Mouse (Mus musculus) ES-E14 (cell line): ENCODE measurements around the gene Rhbdd1. TPM values are rescaled to one million over a fixed set of nuclear protein-coding genes. Genes with fewer than 3 reads are reported as not detected.

ENCODE experiments used
- DNase-seq: peaks from one replicate; pipeline ENCODE4 v3.0.0-alpha.2; 2013; ENCODE audit warnings: low read depth, low spot score
- H3K27ac ChIP-seq: 2 replicates; pipeline ENCODE4 v1.5.1; 2012; ENCODE audit warnings: low read depth, mild to moderate bottlenecking, low read length, moderate library complexity, mixed read lengths; ENCODE audit not compliant: poor library complexity, insufficient read depth, severe bottlenecking
- H3K36me3 ChIP-seq: 2 replicates; pipeline ENCODE4 v1.6.1; 2012; ENCODE audit warnings: mild to moderate bottlenecking, low read length, moderate library complexity, mixed read lengths; ENCODE audit not compliant: control insufficient read depth, poor library complexity, insufficient read depth, severe bottlenecking
- H3K4me1 ChIP-seq, 2 experiments: fragments of 150-350 bp in 1 of 2; sonication (generic) in 1 of 2; 2 replicates each; pipeline ENCODE4 v1.6.1; 2012; ENCODE audit warnings: low read length in 2 of 2, mild to moderate bottlenecking in 1 of 2, mixed read lengths in 1 of 2; ENCODE audit not compliant: control insufficient read depth in 2 of 2, insufficient read depth in 2 of 2, poor library complexity in 1 of 2
- H3K4me3 ChIP-seq, 2 experiments: fragments of 150-350 bp in 1 of 2; sonication (generic) in 1 of 2; 2 replicates each; pipeline ENCODE4 v1.5.1; 2012; ENCODE audit warnings: low read length in 2 of 2, low read depth in 1 of 2, mild to moderate bottlenecking in 1 of 2, mixed read lengths in 1 of 2; ENCODE audit not compliant: insufficient read depth in 1 of 2, poor library complexity in 1 of 2, severe bottlenecking in 1 of 2
- H3K9ac ChIP-seq: 2 replicates; pipeline ENCODE4 v1.6.1; 2012; ENCODE audit warnings: low read depth, mild to moderate bottlenecking, low read length, mixed read lengths; ENCODE audit not compliant: poor library complexity, insufficient read depth, severe bottlenecking
- H3K9me3 ChIP-seq: fragments of 150-350 bp; sonication (generic); 2 replicates; pipeline ENCODE4 v1.6.1; 2012; ENCODE audit warnings: low read depth, mild to moderate bottlenecking, low read length; ENCODE audit not compliant: control insufficient read depth, insufficient read depth
- CHD2 ChIP-seq: IDR thresholded peaks from 2 replicates; pipeline ENCODE4 v1.6.1; 2014; ENCODE audit warnings: mild to moderate bottlenecking, low read depth, low read length, inconsistent platforms
- HCFC1 ChIP-seq: IDR thresholded peaks from 2 replicates; pipeline ENCODE4 v1.6.1; 2012; ENCODE audit warnings: low read length, inconsistent platforms, borderline replicate concordance; ENCODE audit not compliant: insufficient read depth
- MAFK ChIP-seq: IDR thresholded peaks from 2 replicates; pipeline ENCODE4 v1.6.1; 2014; ENCODE audit warnings: mild to moderate bottlenecking, low read depth, low read length, inconsistent platforms; ENCODE audit not compliant: insufficient read depth
- ZC3H11A ChIP-seq: IDR thresholded peaks from 2 replicates; pipeline ENCODE4 v1.6.1; 2012; ENCODE audit warnings: low read depth, mild to moderate bottlenecking, inconsistent platforms, low read length, borderline replicate concordance
- ZNF384 ChIP-seq: IDR thresholded peaks from 2 replicates; pipeline ENCODE4 v1.6.1; 2012; ENCODE audit warnings: low read depth, low read length, inconsistent platforms
- in situ Hi-C, 2 experiments: fragments of 600-800 bp; cut with MboI; formaldehyde crosslinking; loops; one replicate each; pipeline ENCODE4 v1.15.1; 2025; ENCODE audit warnings: low sequenced_read_pairs in 2 of 2, inconsistent platforms in 1 of 2; ENCODE audit not compliant: unreplicated experiment in 2 of 2
- total RNA-seq: library from RNA; depleted of rRNA; stranded (reverse); fragments of 300-350 nt; gene quantifications from 2 replicates; pipeline ENCODE4 v1.2.3, GENCODE M21; 2012; rRNA removed

Gene Rhbdd1
- 14.1 and 20.6 TPM in 2 replicates for total RNA-seq

DNA sequence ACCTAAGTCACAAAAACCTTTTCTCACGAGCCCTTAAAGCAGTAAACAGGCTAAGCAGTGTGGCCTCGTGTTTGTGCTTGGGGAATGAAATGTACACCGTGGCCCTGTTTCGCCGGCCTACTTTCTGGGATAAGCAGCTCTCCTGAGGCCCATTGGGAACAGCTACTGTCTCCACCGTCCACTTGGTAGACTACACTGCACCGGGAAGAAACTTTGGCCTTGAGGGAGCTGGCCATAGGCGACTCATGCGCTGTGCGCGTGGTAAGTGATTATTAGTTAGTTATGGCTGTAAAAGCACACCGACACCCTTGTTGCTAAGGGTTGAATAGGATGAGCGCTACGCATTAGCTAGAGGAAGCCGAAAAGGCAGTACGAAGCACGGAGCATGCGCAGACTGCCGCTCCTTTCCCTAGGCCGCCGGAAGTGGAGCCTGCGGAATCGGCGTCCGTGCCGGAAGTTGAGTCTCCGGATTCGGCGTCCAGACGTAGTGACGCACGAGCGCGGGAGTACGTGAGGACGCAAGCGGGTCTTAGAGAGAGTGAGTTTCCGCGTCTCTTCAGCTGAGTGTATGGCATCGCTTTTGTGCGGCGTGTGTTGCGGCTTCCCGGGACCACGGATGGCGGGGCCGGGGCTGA is at the start of gene Rhbdd1:
TSS of gene Rhbdd1 (plus strand) at position 342 of the 635 bp plus-strand sequence.
- no peaks in the 10 kb centered on the region for H3K36me3 ChIP-seq
- peak; percentile 93 for DNase-seq
- peak within 1 kb of the TSS; percentile 91 for H3K9ac ChIP-seq
- TF ChIP-seq ZC3H11A (no peak), HCFC1 (peak; percentile 57; the same call in 1 of the 2 replicates)
- no peaks in the 10 kb centered on the region for H3K9me3 ChIP-seq
- H3K27ac ChIP-seq = peak within 1 kb of the TSS; percentile 62; the same call in 1 of the 2 replicates
- peaks cover 0 to 2% of the 10 kb centered on the region in 2 experiments; a peak in 1 of 4 replicates for H3K4me1 ChIP-seq
- in situ Hi-C loops = no loop called here
- peak within 1 kb of the TSS; percentile 79 to 89 for H3K4me3 ChIP-seq

DNA sequence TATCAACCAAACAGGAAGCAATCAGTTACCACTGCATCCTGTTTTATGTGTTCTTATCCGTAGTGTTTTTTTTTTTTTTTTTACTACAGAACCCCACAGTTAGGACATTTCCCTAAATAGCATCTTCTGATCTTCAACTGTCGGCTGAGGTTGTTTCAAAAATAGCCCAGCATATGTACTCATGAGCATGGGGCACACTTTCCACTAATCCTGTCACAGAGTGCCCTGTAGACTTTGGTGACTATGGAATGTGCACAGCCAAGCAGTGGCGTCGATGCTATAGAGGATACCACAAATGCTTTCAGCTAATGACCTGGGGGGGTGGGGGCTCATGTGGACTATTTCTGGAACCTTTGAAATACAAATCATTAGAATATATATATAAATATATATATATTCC is 48.7 kb upstream of the Rhbdd1 start:
- H3K4me3 ChIP-seq = no peak overlapping the region
- DNase-seq = no peak
- in situ Hi-C loops = no loop called here
- TF ChIP-seq HCFC1 (no peak), ZC3H11A (no peak)
- H3K36me3 ChIP-seq = no peaks in the 10 kb centered on the region
- H3K4me1 ChIP-seq = no peaks in the 10 kb centered on the region
- no peak overlapping the region for H3K27ac ChIP-seq
- H3K9ac ChIP-seq = no peak overlapping the region
- no peaks in the 10 kb centered on the region for H3K9me3 ChIP-seq

DNA sequence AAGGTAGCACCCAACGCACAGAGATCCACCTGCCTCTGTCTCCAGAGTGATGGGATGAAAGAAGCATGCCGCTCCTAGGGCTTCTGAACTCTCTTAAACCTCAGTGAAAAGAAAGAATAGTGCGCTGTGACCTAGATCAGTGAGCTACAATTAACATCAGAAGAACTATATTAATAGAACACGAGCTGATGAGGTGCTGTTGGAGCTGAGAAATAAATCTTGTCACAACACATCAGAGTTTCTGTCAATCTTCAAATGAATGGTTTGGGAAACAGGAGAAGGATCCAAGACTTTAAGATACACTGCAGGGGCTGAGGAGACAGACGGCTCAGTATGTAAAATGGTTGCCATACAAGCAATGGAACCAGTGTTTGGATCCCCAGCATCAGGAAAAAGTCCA is 44.0 kb upstream of the Rhbdd1 start:
- H3K9ac ChIP-seq = no peak overlapping the region
- no peak overlapping the region for H3K4me3 ChIP-seq
- no peaks in the 10 kb centered on the region for H3K4me1 ChIP-seq
- in situ Hi-C loops = no loop called here
- no peaks in the 10 kb centered on the region for H3K36me3 ChIP-seq
- H3K9me3 ChIP-seq = no peaks in the 10 kb centered on the region
- H3K27ac ChIP-seq = no peak overlapping the region
- TF ChIP-seq MAFK (no peak), ZNF384 (no peak), CHD2 (no peak), ZC3H11A (no peak), HCFC1 (no peak)
- no peak for DNase-seq

DNA sequence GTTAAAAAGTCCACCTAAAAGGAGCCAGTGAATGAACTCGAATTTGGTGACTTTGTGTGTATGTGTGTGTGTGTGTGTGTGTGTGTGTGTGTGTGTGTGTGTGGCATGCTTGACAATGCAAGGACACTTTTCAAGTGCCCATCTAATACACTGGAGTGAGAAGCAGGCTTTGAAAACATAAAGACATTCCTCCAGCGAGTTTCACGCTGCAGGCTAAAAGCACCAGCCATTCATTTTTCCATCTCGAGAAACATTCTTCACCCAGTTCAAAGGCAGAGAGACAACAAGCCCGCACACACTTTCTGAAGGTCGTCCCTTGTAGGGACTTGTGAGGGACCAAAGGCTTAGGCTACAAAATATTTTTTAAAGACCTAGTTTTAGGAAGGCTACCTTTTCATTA is 42.7 kb upstream of the Rhbdd1 start:
- in situ Hi-C loops = no loop called here
- H3K9me3 ChIP-seq = no peaks in the 10 kb centered on the region
- H3K9ac ChIP-seq = no peak overlapping the region
- H3K4me3 ChIP-seq = no peak overlapping the region
- DNase-seq = no peak
- no peaks in the 10 kb centered on the region for H3K4me1 ChIP-seq
- TF ChIP-seq ZC3H11A (no peak), MAFK (no peak), HCFC1 (no peak), ZNF384 (no peak), CHD2 (no peak)
- no peak overlapping the region for H3K27ac ChIP-seq
- H3K36me3 ChIP-seq = no peaks in the 10 kb centered on the region

DNA sequence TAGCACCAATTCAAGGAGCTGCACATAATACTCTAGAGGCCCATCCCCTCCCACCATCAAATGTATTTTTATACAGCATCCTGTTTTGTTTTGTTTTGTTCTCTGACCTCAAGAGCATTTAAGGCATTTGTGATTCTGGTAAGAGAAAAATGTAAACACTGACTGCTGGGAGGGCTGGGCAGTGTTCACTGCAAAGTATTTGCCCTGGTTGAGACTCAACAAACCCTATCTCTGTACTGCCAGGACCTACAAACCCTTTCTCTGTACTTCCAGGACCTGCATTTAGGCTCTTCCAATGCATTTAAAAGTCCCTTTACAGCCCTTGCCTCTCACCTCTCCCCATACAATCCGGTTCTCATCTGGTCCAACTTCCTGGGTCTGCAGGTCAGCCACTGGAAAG is 41.9 kb upstream of the Rhbdd1 start:
- Histone ChIP-seq H3K4me1 (no peaks in the 10 kb centered on the region), H3K36me3 (no peaks in the 10 kb centered on the region), H3K27ac (no peak overlapping the region), H3K9ac (0 out of 2 replicates have a peak overlapping the region, but pooled peaks have one; percentile 11), H3K9me3 (no peaks in the 10 kb centered on the region), H3K4me3 (no peak overlapping the region)
- DNase-seq = no peak
- TF ChIP-seq HCFC1 = no peak
- TF ChIP-seq MAFK = no peak
- TF ChIP-seq ZC3H11A = no peak
- in situ Hi-C loops = no loop called here
